Mouse (Mus musculus): ENCODE results near the gene Skap1.

GRCm38 (mm10) chr11:96746648-96747047 is 282.3 kb downstream of the Skap1 start:
- no peak for TF ChIP-seq CTCF (IDR thresholded peaks at IDR 0.05; ENCODE audit: low read depth)
- no peak for TF ChIP-seq EP300 (IDR thresholded peaks at IDR 0.05; ENCODE audit: low read depth)

Measured in liver, postnatal 0 days (tissue).